Mouse (Mus musculus) heart, adult 8-10 months (tissue): ENCODE results near the gene Usf1. TPM values are rescaled to one million over a fixed set of nuclear protein-coding genes. Genes with fewer than 3 reads are reported as not detected.

Source experiments
- DNase-seq: peaks from one replicate; pipeline ENCODE4 v3.0.0; 2022; ENCODE audit warnings: low spot score
- total RNA-seq, 4 experiments: library from RNA; stranded (reverse); gene quantifications; 2 replicates each; pipeline ENCODE4 v1.2.4; 2022

Usf1 gene
- 10 to 100 TPM; 43.0 to 48.4 (median 45.2) TPM for total RNA-seq

DNA sequence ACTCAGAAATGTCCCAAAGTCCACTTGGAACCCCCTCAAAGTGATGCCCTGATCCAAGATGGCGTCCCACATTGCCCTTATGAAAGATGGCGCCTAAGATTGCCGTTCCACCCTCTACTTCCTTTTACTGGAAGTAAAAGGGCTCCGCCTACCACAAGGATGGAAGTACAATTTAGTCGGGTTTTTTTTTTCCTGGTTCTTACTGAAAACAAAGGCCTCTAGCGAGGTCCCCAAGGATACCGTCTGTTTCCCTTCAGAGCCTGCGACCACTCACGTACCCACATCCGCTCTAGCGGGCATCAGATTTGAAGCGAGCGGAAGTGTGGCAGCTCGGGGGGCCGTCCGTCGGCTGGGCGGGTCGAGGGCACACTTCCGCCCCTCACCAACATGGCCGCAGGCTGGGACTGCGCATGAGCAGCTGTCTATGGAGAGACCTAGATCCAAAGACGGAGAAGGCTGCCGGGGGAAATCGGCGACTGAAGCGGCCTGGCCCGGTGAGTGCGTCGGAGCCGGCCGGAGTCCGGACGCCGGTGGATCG, at the start of gene Usf1:
TSS of gene Usf1 (plus strand) at position 367 of the 538 bp plus-strand sequence.
- peak; percentile 95 for DNase-seq

DNA sequence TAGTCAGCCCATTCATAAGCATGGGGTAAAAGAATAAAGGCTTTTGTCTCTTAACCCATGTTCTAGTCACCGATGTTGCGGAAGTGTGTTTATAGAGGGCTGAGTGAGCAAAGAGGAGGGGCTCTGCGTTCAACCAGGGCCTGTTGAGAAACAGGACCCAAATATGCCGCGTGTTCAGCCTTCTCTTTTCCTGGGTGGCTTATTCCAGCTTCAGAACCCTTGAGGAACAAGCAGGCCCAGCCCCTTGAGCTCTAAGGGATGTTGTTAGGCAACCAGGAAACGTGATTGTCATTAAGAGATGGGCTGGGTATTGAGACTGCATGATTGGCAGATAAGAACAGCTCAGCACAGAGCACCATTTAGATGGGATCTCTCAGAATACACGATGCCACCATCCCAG, 45.2 kb upstream of the Usf1 start:
- no peak for DNase-seq

- DNase-seq, result no peak
Observed at GRCm38 (mm10) chr1:171369845-171370556, 41.1 kb upstream of the Usf1 start, which contains the start of gene Nectin4. Gene Nectin4, plus strand, starts transcription at chr1:171370099.

DNA sequence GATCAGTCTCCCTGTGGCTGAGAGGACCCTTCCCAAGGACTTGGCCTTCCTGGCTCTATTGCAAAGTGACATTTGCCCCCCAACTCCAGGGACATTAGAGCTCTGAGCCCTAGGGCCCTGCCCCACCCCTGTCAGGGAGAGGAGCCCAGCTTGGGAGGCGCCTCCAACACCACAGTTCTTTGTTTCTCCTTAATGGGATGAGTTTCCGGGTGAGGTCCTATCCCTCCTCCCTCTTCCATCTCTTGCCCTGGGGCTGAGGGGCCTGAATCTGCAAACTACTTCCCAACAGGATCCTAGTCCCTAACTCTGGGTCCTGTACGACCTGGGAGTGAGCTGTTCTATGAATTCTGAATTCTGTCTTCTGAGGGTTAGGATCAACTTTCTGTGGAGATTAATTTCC, 38.2 kb upstream of the Usf1 start:
- no peak for DNase-seq

GRCm38 (mm10) chr1:171373946-171374345, 37.2 kb upstream of the Usf1 start:
- no peak for DNase-seq

DNA sequence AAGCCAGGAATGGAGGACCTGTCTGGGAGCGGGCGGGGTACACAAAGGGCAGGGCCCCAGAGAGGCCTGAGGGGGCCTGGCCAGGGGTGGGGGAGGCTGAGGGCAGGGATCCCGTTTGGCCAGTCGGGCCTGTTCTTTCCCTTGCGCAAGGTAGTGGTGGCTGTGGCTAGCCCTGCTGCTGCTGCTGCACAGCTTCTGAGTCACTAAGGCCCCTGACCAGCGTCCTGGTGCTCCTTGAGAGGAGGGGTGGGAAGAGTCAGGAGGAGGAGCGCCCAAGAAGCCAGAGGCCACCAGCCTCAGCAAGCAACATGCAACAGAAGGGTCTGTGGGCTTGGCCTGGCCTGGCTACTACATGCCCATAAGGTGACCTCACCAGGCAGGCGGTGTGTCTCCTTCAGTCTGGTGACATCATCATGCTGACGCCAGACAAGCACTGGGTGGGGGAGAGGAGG, 35.4 kb upstream of the Usf1 start:
- no peak for DNase-seq

GRCm38 (mm10) chr1:171378298-171378697, 32.8 kb upstream of the Usf1 start:
- no peak for DNase-seq

DNA sequence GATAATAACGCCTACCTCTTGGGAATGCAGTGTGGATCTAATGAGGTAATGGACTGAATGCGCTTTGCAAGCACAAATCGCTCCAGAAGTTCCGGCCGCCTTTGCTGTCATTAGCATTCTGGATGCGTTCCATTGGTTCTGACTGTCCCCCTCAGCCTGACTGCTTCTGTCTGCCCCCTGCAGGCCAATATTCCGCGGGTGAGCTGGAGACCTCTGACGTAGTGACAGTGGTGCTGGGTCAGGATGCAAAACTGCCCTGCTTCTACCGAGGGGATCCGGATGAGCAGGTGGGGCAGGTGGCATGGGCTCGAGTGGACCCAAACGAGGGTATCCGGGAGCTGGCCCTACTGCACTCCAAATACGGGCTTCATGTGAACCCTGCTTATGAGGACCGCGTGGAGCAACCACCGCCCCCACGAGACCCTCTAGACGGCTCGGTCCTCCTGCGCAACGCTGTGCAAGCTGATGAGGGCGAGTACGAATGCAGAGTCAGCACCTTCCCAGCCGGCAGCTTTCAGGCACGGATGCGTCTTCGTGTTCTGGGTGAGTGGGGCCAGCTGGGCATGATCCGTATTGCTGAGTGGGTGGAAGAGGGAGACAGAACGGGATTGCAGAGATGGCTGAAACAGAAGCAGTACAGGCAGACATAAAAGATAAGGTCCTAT, 31.0 kb upstream of the Usf1 start:
- peak; percentile 80 for DNase-seq

- DNase-seq, result no peak
Observed at GRCm38 (mm10) chr1:171382096-171382620, 29.0 kb upstream of the Usf1 start.

- DNase-seq, result no peak
Observed at GRCm38 (mm10) chr1:171384361-171384760, 26.8 kb upstream of the Usf1 start.

GRCm38 (mm10) chr1:171385171-171385570, 25.9 kb upstream of the Usf1 start:
- no peak for DNase-seq

- DNase-seq, result no peak
Observed at GRCm38 (mm10) chr1:171387099-171387498, 24.0 kb upstream of the Usf1 start.

DNA sequence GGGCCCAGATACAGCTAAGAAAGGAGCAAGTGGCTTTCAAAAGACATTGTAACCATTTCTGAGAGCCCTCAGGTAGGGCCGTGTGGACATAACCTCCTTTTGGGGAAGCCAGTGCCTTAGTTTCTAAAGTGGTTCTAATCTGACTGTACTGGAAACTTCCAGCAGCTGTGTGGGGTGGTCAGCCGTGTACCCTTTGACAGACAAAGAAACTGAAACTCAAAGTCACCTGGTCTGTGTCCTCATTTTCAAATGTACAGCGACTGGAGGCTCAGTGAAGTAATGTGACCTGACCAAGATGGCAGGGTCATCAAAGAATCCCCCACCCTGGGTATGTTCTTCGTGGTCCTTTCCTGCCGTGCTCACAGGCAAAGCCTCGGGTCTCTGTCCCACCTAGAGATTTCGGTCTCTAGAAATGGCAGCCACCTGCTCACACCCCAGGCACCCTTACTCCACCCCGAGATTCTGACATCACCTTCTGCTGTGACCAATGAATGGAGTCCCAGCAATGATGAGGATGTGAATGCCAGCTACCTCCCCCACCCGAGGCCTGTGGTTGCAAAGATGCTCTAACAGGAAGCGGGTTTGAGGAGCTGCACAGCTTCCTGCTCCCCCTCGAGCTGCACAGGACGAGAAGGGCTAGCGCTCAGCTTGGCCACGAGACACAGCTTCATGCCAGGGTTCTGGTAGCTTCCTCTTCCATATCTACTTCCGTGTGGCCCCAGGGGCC, 22.6 kb upstream of the Usf1 start, which contains the start of gene Arhgap30:
TSS of gene Arhgap30 (plus strand) at position 579 of the 727 bp plus-strand sequence.
- peak; percentile 59 for DNase-seq

DNA sequence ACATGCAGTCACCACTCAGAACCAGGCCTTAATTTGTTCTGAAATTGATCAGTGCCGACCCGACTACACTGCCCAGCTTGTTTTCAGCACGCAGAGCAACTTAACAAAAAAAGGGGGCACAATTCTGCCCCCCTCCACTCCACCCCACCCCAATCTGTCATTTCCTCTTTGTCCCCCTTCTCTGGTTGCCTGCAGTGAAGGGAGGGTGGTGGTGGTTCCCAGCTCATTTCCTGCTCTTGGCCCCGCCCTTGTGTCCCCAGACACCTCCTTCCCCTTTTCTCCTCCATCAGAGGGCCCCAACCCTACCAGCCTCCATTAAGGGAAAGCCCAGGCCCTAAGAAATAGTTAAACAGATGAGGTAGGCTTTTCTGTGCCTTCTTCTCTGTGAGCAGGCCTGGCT, 21.0 kb upstream of the Usf1 start:
- DNase-seq, result peak; percentile 29

DNA sequence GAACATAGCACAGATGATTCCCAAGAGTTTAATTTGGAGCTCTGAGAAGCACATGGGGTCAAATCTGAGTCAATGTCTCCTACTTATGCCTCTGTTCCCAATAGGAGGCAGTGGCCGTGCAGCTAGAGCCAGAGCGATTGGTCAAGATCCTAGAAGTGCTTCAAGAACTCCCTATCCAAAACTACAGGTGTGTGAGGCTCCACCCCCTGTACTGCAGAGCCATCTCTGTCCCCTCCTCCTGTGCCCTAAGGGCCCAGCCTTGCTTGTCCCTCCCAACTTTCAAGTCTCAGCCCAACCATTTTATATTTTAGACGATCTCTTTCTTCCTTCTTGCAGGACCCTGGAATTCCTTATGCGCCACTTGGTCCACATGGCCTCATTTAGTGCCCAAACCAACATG, 9.3 kb upstream of the Usf1 start:
- DNase-seq, result no peak

GRCm38 (mm10) chr1:171402991-171403390, 8.1 kb upstream of the Usf1 start:
- no peak for DNase-seq

GRCm38 (mm10) chr1:171407263-171407662, 3.9 kb upstream of the Usf1 start:
- no peak for DNase-seq

DNA sequence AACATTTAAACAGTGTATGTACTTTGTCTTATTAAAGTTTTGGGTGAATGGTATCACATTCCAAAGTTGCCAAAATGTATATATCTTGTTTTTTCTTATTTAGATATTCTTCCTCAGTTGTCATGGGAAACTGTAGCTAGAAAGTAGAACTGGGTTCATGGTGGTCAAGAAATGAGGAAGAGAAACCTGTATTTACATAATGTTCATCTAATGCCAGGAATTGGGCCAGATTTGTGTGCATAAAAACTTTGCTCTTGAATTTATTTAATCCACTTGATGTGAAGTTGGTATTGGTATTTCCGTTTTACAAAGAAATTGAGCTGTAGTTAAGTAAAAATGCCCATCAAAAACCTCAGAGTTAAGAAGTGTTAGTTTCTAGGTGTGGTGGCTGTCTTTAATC, 882 bp upstream of the Usf1 start:
- no peak for DNase-seq

DNA sequence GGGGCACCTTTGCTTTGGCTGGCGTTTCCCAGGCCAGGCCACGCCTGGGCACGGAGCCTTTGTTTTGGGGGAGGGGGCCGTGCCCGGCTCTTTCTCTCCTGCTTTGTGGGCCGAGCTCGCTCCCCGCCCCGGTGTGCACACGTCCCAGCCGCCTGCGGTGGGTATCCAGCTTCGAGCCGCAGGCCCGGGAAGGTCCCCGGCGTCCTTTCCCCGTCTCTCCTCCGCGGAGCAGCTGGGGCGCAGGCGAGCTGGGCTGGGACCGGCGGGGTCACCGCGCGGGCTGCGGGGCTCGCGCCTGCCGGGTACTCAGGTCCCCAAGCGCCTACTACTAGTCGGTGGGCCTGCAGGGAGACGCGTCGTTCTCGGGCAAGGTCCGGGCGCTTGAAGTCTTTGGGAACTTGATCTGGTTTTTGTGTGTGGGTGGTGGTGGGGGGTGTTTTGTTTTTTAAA, 404 bp downstream of the Usf1 start:
- no peak for DNase-seq

- DNase-seq, result peak; percentile 48
Observed at GRCm38 (mm10) chr1:171412001-171412441, 908 bp downstream of the Usf1 start.

DNA sequence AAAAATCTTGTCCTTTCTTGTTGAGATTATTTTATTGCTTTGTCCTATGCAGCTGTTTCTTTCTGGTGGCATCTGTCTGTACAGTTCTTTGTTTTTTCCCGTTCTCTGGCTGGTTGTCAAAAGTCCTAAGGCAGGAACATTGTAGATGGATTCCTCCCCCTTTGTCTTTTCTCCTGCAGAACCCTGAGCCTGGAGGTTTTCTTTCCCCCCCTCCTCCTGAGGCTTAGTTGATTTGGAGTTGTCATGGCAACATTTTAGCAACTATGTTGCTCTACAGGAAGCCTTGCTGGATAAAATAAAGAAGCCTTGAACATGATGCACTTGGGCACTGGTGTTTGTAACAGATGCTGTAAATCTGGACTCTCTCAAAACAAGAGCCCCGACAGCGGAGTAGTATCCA, 1.3 kb downstream of the Usf1 start:
- DNase-seq, result peak; percentile 35

DNA sequence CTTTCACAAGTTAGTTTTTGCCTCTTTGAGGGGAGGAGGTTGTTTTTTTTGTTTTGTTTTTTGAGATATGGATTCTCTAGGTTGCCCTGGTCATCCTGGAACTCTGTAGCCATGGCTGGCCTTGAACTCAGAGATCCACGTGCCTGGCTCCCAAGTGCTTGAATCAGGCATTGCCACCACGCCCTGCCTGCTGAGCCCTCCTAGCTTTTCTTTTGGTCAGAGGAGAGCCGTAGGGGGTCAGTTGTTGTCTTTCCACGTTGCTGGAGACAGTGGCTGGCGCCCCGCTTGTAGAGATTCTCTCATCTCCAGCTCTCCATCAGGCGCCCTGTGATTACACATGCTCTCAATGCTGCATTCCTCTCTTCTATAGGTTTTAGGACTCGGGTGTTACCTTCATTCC, 2.5 kb downstream of the Usf1 start:
- no peak for DNase-seq
